Mouse (Mus musculus) cerebellum, adult 2 months (tissue): ENCODE results near the gene Id2.

Experiments used
- CTCF ChIP-seq: fragments of 200-500 bp; IDR thresholded peaks from 2 replicates; pipeline ENCODE4 v1.5.1; 2011; ENCODE audit warnings: low read depth, mild to moderate bottlenecking, control low read depth, low read length, moderate library complexity, borderline replicate concordance; ENCODE audit not compliant: insufficient read depth
- POLR2A ChIP-seq: fragments of 200-500 bp; IDR thresholded peaks from 2 replicates; pipeline ENCODE4 v1.6.1; 2011; ENCODE audit warnings: low read length, control low read depth, borderline replicate concordance; ENCODE audit not compliant: insufficient read depth

- TF ChIP-seq CTCF = no peak
- no peak for TF ChIP-seq POLR2A
These were observed 545 bp upstream of the Id2 start for GRCm38 (mm10) chr12:25097210-25098160.
